Mouse (Mus musculus) MEL (cell line): ENCODE results near the gene Pigb. TPM values are rescaled to one million over a fixed set of nuclear protein-coding genes. Genes with fewer than 3 reads are reported as not detected.

ENCODE experiments used
- DNase-seq: peaks from one replicate; pipeline ENCODE4 v3.0.0; 2011; ENCODE audit warnings: low read depth, low spot score
- H3K27ac ChIP-seq: 2 replicates; pipeline ENCODE4 v1.5.1; 2012; ENCODE audit warnings: low read depth, mild to moderate bottlenecking, control low read depth, low read length, moderate library complexity; ENCODE audit not compliant: control insufficient read depth
- H3K27me3 ChIP-seq, 2 experiments: fragments of 150-350 bp in 1 of 2; sonication (generic) in 1 of 2; 2 replicates each; pipeline ENCODE4 v1.6.1; 2012; ENCODE audit warnings: low read length in 2 of 2, mild to moderate bottlenecking in 2 of 2, improper control_type of control experiment in 1 of 2, moderate library complexity in 1 of 2; ENCODE audit not compliant: insufficient read depth in 2 of 2, control insufficient read depth in 1 of 2
- H3K36me3 ChIP-seq, 2 experiments: 2 replicates each; pipeline ENCODE4 v1.6.1; 2012 to 2014; ENCODE audit warnings: low read length in 2 of 2, improper control_type of control experiment in 1 of 2, inconsistent platforms in 1 of 2, mild to moderate bottlenecking in 1 of 2; ENCODE audit not compliant: insufficient read depth in 2 of 2, control insufficient read depth in 1 of 2
- H3K4me1 ChIP-seq, 2 experiments: fragments of 150-350 bp in 1 of 2; sonication (generic) in 1 of 2; 2 replicates each; pipeline ENCODE4 v1.6.1; 2012; ENCODE audit warnings: low read length in 2 of 2, improper control_type of control experiment in 1 of 2, mild to moderate bottlenecking in 1 of 2; ENCODE audit not compliant: insufficient read depth in 2 of 2, control insufficient read depth in 1 of 2
- H3K4me3 ChIP-seq, 2 experiments: fragments of 150-350 bp in 1 of 2; sonication (generic) in 1 of 2; 2 replicates each; pipeline ENCODE4 v1.5.1; 2012; ENCODE audit warnings: low read depth in 2 of 2, low read length in 2 of 2, mild to moderate bottlenecking in 2 of 2, moderate library complexity in 2 of 2, control low read depth in 1 of 2, improper control_type of control experiment in 1 of 2; ENCODE audit not compliant: control insufficient read depth in 1 of 2, insufficient read depth in 1 of 2
- H3K79me2 ChIP-seq: 2 replicates; pipeline ENCODE4 v1.6.1; 2012; ENCODE audit warnings: mild to moderate bottlenecking, low read length, moderate library complexity; ENCODE audit not compliant: control insufficient read depth, poor library complexity, insufficient read depth
- H3K9ac ChIP-seq: 2 replicates; pipeline ENCODE4 v1.6.1; 2012; ENCODE audit warnings: low read depth, mild to moderate bottlenecking, control low read depth, low read length, moderate library complexity; ENCODE audit not compliant: control insufficient read depth, poor library complexity, severe bottlenecking
- H3K9me3 ChIP-seq: fragments of 150-350 bp; sonication (generic); replicated peaks from 2 replicates; pipeline ENCODE4 v1.6.1; 2012; ENCODE audit warnings: mild to moderate bottlenecking, low read length, improper control_type of control experiment, moderate library complexity; ENCODE audit not compliant: insufficient read depth
- BHLHE40 ChIP-seq: IDR thresholded peaks from 2 replicates; pipeline ENCODE4 v1.6.1; 2012; ENCODE audit warnings: low read depth, mild to moderate bottlenecking, inconsistent platforms, low read length, improper control_type of control experiment, borderline replicate concordance
- CHD2 ChIP-seq: IDR thresholded peaks from 2 replicates; pipeline ENCODE4 v1.6.1; 2011; ENCODE audit warnings: low read length, improper control_type of control experiment
- CTCF ChIP-seq, 3 experiments: IDR thresholded peaks in 2 of 3; conservative IDR thresholded peaks in 1 of 3; 2 replicates each; pipeline ENCODE4 v1.5.1; 2011 to 2012; ENCODE audit warnings: low read length in 3 of 3, low read depth in 2 of 3, mild to moderate bottlenecking in 2 of 3, improper control_type of control experiment in 1 of 3, inconsistent platforms in 1 of 3, mixed read lengths in 1 of 3, moderate library complexity in 1 of 3; ENCODE audit not compliant: control insufficient read depth in 1 of 3, insufficient read depth in 1 of 3, poor library complexity in 1 of 3, severe bottlenecking in 1 of 3
- E2F4 ChIP-seq: IDR thresholded peaks from 2 replicates; pipeline ENCODE4 v1.6.1; 2011; ENCODE audit warnings: low read depth, low read length, improper control_type of control experiment, borderline replicate concordance
- ELF1 ChIP-seq: IDR thresholded peaks from 2 replicates; pipeline ENCODE4 v1.6.1; 2014; ENCODE audit warnings: low read depth, mild to moderate bottlenecking, inconsistent platforms, low read length, improper control_type of control experiment, moderate library complexity
- EP300 ChIP-seq, 2 experiments: IDR thresholded peaks; 2 replicates each; pipeline ENCODE4 v1.6.1; 2011; ENCODE audit warnings: improper control_type of control experiment in 2 of 2, low read length in 2 of 2, low read depth in 1 of 2, mild to moderate bottlenecking in 1 of 2
- MAFK ChIP-seq: IDR thresholded peaks from 2 replicates; pipeline ENCODE4 v1.6.1; 2011; ENCODE audit warnings: low read depth, mild to moderate bottlenecking, low read length, improper control_type of control experiment, borderline replicate concordance
- MAX ChIP-seq: IDR thresholded peaks from 2 replicates; pipeline ENCODE4 v1.6.1; 2011; ENCODE audit warnings: low read length, improper control_type of control experiment
- MEF2A ChIP-seq: IDR thresholded peaks from 2 replicates; pipeline ENCODE4 v1.6.1; 2014; ENCODE audit warnings: low read depth, mild to moderate bottlenecking, inconsistent platforms, low read length, improper control_type of control experiment; ENCODE audit not compliant: poor library complexity, insufficient replicate concordance, severe bottlenecking; ENCODE audit errors: extremely low read depth
- MXI1 ChIP-seq: IDR thresholded peaks from 2 replicates; pipeline ENCODE4 v1.6.1; 2011; ENCODE audit warnings: mild to moderate bottlenecking, low read depth, low read length, improper control_type of control experiment
- MYC ChIP-seq: IDR thresholded peaks from 2 replicates; pipeline ENCODE4 v1.6.1; 2011; ENCODE audit warnings: low read depth, mild to moderate bottlenecking, low read length, improper control_type of control experiment, moderate library complexity
- NELFE ChIP-seq: IDR thresholded peaks from 2 replicates; pipeline ENCODE4 v1.6.1; 2011; ENCODE audit warnings: low read depth, low read length, improper control_type of control experiment
- POLR2A ChIP-seq, 2 experiments: IDR thresholded peaks; 2 replicates each; pipeline ENCODE4 v1.6.1; 2011 to 2012; ENCODE audit warnings: low read length in 2 of 2, mild to moderate bottlenecking in 2 of 2, control low read depth in 1 of 2, improper control_type of control experiment in 1 of 2, low read depth in 1 of 2, moderate library complexity in 1 of 2; ENCODE audit not compliant: control insufficient read depth in 1 of 2, insufficient read depth in 1 of 2, poor library complexity in 1 of 2
- POLR2AphosphoS2 ChIP-seq: IDR thresholded peaks from 2 replicates; pipeline ENCODE4 v1.6.1; 2011; ENCODE audit warnings: low read length, improper control_type of control experiment
- RCOR1 ChIP-seq: IDR thresholded peaks from 2 replicates; pipeline ENCODE4 v1.6.1; 2012; ENCODE audit warnings: low read depth, mild to moderate bottlenecking, inconsistent platforms, low read length, improper control_type of control experiment
- SIN3A ChIP-seq: IDR thresholded peaks from 2 replicates; pipeline ENCODE4 v1.6.1; 2012; ENCODE audit warnings: low read length, improper control_type of control experiment, inconsistent platforms
- TBP ChIP-seq: IDR thresholded peaks from 2 replicates; pipeline ENCODE4 v1.8.0; 2011; ENCODE audit warnings: low read depth, low read length, improper control_type of control experiment
- USF2 ChIP-seq, 2 experiments: IDR thresholded peaks; 2 replicates each; pipeline ENCODE4 v1.6.1; 2011 to 2012; ENCODE audit warnings: improper control_type of control experiment in 2 of 2, low read length in 2 of 2, borderline replicate concordance in 1 of 2, inconsistent platforms in 1 of 2, low read depth in 1 of 2, mild to moderate bottlenecking in 1 of 2; ENCODE audit not compliant: insufficient read depth in 1 of 2
- ZC3H11A ChIP-seq: IDR thresholded peaks from 2 replicates; pipeline ENCODE4 v1.6.1; 2012; ENCODE audit warnings: low read depth, mild to moderate bottlenecking, inconsistent platforms, low read length, improper control_type of control experiment
- ZKSCAN1 ChIP-seq: IDR thresholded peaks from 2 replicates; pipeline ENCODE4 v1.6.1; 2012; ENCODE audit warnings: low read depth, mild to moderate bottlenecking, inconsistent platforms, low read length, improper control_type of control experiment, moderate library complexity
- polyA plus RNA-seq, 2 experiments: library from polyadenylated mRNA; stranded (reverse) in 1 of 2; unstranded in 1 of 2; fragments of >175 nt in 1 of 2; fragments of >200 nt in 1 of 2; gene quantifications; 2 replicates each; pipeline versions ENCODE4 v1.2.1 to v1.2.4; 2012; ENCODE audit warnings: low replicate concordance in 2 of 2, low read depth in 1 of 2; ENCODE audit not compliant: insufficient read length in 2 of 2, insufficient read depth in 1 of 2, missing spikeins in 1 of 2
- total RNA-seq: library from RNA; depleted of rRNA; stranded (reverse); fragments of 300-350 nt; gene quantifications from 2 replicates; pipeline ENCODE4 v1.2.3, GENCODE M21; 2012

Pigb gene
- total and polyA plus RNA-seq, 3 experiments = 3.7 to 12.0 TPM; not detected in 1

GRCm38 (mm10) chr9:73006175-73006574 lies 34.0 kb downstream of the Pigb start:
- Histone ChIP-seq H3K36me3 (no peaks in the 10 kb centered on the region; a peak in 1 of 4 replicates), H3K27me3 (no peaks in the 10 kb centered on the region), H3K4me1 (no peaks in the 10 kb centered on the region; a peak in 1 of 4 replicates), H3K4me3 (no peak overlapping the region), H3K27ac (no peak overlapping the region), H3K9ac (no peak overlapping the region), H3K79me2 (no peaks in the 10 kb centered on the region), H3K9me3 (no peaks in the 10 kb centered on the region)
- no peak for TF ChIP-seq CHD2
- TF ChIP-seq CTCF (IDR thresholded peaks at IDR 0.05 in 2 of 3, conservative IDR thresholded peaks at IDR 0.05 in 1 of 3; ENCODE audit: control insufficient read depth in 1 of 3, insufficient read depth in 1 of 3, low read depth in 2 of 3, low read length in 3 of 3, poor library complexity in 1 of 3, severe bottlenecking in 1 of 3) = peak in 1 of 3 experiments; percentile 29; a peak in 3 of 6 replicates
- DNase-seq = no peak

- no peaks in the 10 kb centered on the region; a peak in 1 of 4 replicates for H3K36me3 ChIP-seq
- H3K27me3 ChIP-seq = no peaks in the 10 kb centered on the region
- H3K27ac ChIP-seq = no peak overlapping the region
- H3K79me2 ChIP-seq = no peaks in the 10 kb centered on the region
- TF ChIP-seq POLR2AphosphoS2 = no peak
- TF ChIP-seq RCOR1 = no peak
- TF ChIP-seq SIN3A = no peak
- TF ChIP-seq POLR2A (IDR thresholded peaks at IDR 0.05; ENCODE audit: control insufficient read depth in 1 of 2, insufficient read depth in 1 of 2, low read depth in 1 of 2, low read length in 2 of 2, poor library complexity in 1 of 2) = no peak
- no peak for TF ChIP-seq MAX
- no peak for TF ChIP-seq BHLHE40
- TF ChIP-seq NELFE = no peak
- TF ChIP-seq CHD2 = no peak
- TF ChIP-seq ZKSCAN1 = no peak
- no peak for TF ChIP-seq MAFK
- no peak for TF ChIP-seq TBP
- no peak for TF ChIP-seq MEF2A
- no peak for TF ChIP-seq ELF1
- TF ChIP-seq USF2 (IDR thresholded peaks at IDR 0.05; ENCODE audit: borderline replicate concordance in 1 of 2, insufficient read depth in 1 of 2, low read depth in 1 of 2, low read length in 2 of 2) = no peak
- no peak for TF ChIP-seq EP300 (IDR thresholded peaks at IDR 0.05; ENCODE audit: low read depth in 1 of 2, low read length in 2 of 2)
- no peak for TF ChIP-seq MXI1
- TF ChIP-seq ZC3H11A = no peak
- no peak for TF ChIP-seq E2F4
- TF ChIP-seq MYC = no peak
- H3K9ac ChIP-seq = no peak overlapping the region
- no peaks in the 10 kb centered on the region for H3K9me3 ChIP-seq
- H3K4me3 ChIP-seq = no peak overlapping the region
- no peaks in the 10 kb centered on the region; a peak in 1 of 4 replicates for H3K4me1 ChIP-seq
- no peak for DNase-seq
These were observed 35.1 kb downstream of the Pigb start for GRCm38 (mm10) chr9:73005106-73005505.
